Mouse (Mus musculus) embryonic fibroblast, embryonic 13.5 days (primary cell): ENCODE measurements around the gene Olfr311.

Experiments
- CTCF ChIP-seq: IDR thresholded peaks from 2 replicates; pipeline ENCODE4 v1.5.1; 2011; ENCODE audit warnings: mild to moderate bottlenecking, control low read depth, low read length, moderate library complexity, borderline replicate concordance; ENCODE audit not compliant: insufficient read depth
- POLR2A ChIP-seq: IDR thresholded peaks from 2 replicates; pipeline ENCODE4 v1.6.1; 2011; ENCODE audit warnings: low read depth, mild to moderate bottlenecking, control low read depth, low read length, moderate library complexity

DNA sequence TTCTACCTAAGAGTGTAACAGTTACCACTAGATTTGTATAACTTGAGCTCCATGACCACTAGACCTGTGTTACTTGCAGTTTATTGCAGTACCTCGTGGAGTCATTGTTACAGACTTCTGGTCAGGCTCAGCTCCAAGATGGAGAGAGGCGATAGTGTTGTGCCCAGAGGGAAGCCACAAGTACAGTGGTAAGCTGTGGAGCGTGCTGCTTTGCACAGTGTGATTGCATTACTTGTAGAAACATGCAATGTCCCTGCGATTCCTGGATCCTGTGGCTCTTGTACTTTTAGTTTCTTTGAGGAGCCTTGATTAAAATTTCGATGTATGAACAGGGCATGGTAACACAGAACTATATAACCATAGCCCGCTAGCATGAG, 28.9 kb downstream of the Olfr311 start:
- TF ChIP-seq CTCF: no peak
- no peak for TF ChIP-seq POLR2A
